Mouse (Mus musculus) thymus, postnatal 36 days (tissue): Measurements from ENCODE around the gene Gtf2a2.

Source experiments
- DNase-seq, 2 experiments: peaks; one replicate each; pipeline ENCODE4 v3.0.0; 2022; ENCODE audit warnings: mixed read lengths in 2 of 2

Gene Gtf2a2

GRCm38 (mm10) chr9:70012408-70012901 lies at the start of gene Gtf2a2:
TSS of gene Gtf2a2 (plus strand) at chr9:70012550.
- peak; percentile 95 for DNase-seq

GRCm38 (mm10) chr9:69964370-69964769 lies 48.0 kb upstream of the Gtf2a2 start:
- no peak for DNase-seq

DNA sequence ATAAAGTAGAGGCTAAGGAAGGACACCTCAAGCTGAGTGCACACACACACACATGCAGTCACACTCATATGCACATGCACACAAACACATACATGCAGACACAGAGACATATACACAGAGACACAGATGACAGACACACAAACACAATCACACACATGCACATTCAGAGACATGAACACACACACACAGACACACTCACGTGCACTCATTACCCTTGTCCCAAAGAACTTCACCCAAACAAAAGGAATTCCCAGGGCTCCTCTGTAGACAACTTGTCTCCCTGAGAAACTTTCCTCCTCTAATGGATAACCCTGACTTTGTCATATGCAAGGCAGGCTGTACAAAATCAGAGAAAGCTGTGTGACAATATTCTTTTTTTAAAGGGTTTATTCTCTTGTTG lies 26.8 kb upstream of the Gtf2a2 start:
- DNase-seq, result no peak

GRCm38 (mm10) chr9:69986063-69986462 lies 26.3 kb upstream of the Gtf2a2 start:
- no peak for DNase-seq

DNA sequence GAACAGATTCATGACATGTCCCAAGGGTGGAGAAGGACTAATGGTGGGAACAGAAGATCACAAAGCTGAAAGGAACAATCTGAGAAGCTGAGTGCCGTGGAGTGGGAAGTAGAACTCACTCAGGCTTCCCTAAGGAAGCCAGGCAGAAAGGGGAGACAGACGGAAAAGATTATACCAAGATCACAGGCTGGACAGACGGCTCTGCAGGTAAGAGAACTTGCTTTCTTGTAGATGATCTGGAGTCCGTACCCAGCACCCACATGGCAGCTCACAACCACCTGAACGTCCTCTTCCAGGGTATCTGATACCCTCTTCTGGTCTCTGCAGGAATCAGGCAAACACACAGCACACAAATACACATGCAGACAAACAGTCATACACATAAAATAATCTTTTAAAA lies 25.8 kb upstream of the Gtf2a2 start:
- DNase-seq, result no peak

DNA sequence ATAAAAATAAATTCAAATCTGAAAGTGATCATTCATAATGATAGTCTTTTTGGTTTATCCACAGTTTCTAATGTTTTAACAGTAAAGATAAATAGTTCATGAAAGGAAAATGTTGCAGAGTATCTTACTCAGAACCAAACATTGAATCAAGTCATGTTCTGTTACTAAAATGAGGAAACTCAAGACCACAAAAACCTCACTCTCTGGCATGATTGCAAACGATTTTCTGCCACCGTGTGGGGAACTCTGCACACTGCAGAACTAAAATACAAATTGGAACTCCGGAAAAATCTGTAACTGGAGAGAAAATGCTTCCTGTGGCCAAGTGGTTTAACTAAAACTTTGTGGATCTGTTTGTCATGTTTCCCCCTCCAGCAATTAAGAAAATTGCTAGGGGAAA lies 24.8 kb upstream of the Gtf2a2 start:
- peak; percentile 54 to 63 for DNase-seq

DNA sequence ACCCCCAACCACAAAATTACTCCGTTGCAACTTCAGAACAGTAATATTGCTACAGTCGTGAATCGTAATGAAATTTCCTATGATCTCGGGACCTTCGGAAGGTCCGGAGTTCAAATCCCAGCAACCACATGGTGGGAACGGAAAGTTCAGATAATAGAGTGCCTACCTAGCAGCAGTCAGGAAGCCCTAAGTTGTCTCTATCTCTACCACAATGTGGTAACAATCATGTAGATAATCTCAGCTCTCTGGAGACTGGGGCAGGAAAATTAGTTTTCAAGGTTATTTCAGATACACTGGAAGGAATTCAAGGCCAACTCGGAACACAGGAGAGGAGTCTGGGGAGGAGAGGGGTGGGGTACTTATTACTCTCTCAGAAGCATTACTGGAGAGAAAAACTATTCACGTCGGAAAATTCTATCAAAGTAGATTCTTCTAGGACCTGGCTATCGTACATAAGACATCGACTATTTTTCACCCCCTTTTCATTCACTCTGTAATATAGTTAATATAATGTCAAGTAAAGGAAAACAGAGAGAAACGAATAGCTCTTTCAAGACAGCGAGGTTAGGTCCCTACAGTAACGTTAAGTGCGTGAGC lies 23.5 kb upstream of the Gtf2a2 start:
- DNase-seq, result no peak

- peak; percentile 90 to 92 for DNase-seq
These were observed 22.8 kb upstream of the Gtf2a2 start, which contains the start of gene Bnip2 for GRCm38 (mm10) chr9:69989303-69990121. TSS of gene Bnip2 (plus strand) at chr9:69989466.

DNA sequence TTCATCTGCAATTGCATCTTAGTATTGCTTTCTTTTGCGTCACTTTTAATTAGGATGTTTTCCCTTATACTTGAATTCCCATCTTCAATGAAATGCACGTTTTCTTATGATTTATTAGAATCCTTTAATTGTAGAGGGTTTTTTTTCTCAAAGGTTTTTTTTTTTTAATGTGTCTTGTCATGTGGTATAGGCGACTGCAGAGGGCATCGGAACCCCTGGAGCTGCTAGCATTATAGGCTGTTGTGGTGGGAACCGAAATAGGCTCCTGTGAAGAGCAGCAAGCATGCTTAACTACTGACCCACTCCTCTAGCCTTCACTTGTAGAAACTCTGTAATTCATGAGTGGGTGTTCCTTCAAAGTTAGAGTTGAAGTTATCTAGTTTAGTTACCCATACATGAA lies 22.0 kb upstream of the Gtf2a2 start:
- no peak for DNase-seq

DNA sequence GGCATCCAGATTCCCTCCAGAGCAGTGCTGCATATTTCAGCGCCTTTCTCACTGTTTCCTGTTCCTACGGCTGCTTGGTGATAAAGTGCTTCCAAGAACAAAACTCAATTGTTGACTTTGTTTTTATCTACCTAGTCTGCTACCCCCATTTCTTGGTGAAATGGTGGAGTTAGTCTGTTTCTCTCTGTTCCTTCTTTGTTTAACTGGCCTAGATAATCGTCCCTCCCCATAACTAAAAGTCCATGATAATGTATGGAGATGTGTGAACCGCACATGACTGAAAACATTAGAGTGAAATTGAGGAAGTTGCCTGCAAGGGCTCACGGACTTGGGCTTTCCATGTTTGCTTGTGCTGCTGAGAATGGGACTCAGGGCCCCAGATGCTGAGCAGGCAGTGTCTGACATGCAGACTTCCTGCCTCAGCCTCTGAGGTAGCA lies 19.5 kb upstream of the Gtf2a2 start:
- DNase-seq, result no peak

DNA sequence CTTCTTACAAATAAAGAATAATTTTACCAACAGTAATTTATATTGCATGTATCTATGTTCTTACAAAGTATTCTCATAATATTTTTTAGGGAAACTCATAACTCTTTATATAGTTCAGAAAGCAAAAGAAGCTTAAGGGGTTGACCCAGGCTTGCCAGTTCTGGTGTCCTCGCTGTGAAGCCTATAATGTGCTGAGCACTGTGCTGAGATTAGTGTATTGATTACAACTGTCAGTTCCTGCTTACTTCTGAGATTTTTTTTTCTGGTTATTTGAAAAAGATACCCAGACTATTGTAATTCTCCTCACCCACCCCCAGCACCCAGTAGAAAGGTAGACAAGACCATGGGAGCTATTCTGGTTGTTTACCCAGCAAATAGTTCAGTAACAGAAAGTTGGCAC lies 18.9 kb upstream of the Gtf2a2 start:
- no peak for DNase-seq

DNA sequence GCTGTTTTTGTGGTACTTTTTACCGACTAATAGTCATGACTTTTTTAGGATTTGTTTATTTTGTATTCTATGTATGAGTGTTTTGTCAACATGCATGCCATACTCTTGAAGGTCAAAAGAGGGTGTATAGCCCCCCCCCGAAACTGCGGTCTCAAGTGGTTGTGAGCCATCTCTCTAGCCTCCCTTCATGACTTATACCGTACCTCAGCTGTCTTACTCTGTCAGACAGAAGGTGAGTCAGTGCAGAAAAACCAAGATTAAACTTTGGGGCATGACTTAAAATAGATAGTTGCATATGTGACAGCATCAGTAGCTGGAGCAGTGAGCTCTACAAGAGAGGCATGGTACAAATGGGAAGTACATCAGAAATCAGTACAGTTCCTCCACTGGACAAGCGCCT lies 17.8 kb upstream of the Gtf2a2 start:
- no peak for DNase-seq

DNA sequence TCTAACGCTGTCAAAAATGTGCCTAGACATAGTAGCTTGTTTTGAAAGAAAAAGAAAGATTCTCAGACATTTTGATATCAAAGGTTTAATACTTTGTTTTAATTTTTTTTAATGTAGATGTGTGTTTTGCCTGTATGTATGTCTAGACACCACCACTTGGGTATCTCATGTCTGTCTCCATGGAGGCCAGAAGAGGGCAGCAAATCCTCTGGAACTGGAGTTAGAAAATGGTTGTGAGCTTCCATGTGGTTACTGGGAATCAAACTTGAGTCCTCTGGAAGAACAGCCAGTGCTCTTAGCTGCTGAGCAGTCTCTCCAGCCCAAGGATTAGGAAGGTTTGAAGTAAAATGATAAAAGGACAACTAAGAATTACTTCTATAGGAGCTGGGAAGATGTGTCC lies 13.0 kb upstream of the Gtf2a2 start:
- no peak for DNase-seq

DNA sequence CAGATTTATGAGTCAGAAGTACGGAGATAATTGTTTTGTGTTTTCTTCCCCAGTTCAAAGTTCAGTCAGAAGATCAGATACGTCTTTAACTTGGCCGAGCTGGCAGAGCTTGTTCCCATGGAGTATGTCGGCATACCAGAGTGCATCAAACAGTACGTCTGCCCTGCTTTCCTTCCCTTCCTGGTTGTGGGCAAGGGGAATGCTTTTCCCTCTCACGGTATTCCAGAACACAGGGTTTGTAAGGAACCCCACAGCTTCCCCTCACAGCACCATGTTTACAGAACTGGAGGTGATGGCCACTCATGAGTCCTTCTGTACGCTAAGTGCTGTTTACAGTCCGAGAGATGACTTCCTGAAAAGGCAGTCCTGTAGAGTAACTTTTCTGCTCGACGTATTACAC lies 8.8 kb upstream of the Gtf2a2 start:
- DNase-seq, result no peak

GRCm38 (mm10) chr9:70006984-70007383 lies 5.4 kb upstream of the Gtf2a2 start:
- DNase-seq, result no peak

- DNase-seq, result no peak
These were observed 4.7 kb upstream of the Gtf2a2 start for GRCm38 (mm10) chr9:70007506-70008248.

DNA sequence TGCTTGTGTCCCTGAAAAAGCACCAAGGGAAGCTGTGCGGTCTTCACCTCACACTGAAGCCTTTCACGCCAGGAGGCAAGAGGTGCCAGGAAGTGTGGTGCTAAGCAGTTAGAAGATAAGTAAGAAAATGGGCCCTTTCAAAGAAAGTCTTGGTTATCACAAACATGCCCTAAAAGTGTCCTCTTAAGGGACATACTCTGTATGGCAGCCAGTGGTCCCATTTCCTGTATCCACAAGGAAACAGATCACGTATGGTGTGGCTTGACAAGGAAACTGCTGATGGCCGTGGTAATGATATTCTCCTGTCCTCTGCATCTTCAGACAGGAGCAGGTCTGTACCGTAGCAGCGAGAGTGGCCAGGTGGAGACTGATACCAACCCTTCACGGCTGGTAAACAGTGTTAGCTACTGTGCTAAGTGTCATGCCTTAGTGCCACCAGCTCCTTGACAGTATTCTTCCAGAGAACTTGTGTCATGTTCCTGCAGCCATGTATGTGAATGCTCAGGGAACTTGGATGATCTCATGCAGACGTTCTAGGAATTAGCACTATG lies 2.5 kb upstream of the Gtf2a2 start:
- no peak for DNase-seq

DNA sequence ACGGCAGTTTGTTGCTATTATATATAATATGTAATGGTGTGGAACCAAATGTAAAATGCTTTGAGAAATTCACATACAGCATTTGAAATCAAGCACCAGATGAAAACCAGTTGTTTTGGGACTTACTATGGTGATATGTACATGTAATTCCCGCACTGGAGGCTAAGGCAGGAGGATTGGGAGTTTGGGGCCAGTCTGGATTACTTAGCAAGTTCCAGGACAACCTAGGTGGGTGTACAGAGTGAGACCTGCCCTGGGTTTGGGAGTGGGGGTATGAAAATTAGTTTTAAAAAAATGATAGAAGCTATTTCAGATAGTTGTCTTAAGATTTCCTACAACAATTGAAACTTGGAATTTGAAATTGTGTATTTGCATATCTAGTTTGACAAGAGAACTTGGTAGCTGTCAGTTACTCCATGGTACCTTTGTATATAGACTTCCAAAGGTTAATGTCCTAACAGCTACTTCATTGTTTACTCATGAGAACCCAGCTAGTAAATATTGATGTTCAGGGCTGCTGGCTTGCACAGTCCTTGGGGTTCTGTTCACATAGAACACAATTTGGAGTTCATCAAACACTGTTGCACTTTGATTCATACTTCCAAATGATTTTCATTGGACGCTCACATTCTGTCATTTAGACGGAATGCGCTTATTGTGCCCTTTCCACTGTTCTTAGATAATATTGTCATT lies 1.4 kb upstream of the Gtf2a2 start:
- no peak for DNase-seq

DNA sequence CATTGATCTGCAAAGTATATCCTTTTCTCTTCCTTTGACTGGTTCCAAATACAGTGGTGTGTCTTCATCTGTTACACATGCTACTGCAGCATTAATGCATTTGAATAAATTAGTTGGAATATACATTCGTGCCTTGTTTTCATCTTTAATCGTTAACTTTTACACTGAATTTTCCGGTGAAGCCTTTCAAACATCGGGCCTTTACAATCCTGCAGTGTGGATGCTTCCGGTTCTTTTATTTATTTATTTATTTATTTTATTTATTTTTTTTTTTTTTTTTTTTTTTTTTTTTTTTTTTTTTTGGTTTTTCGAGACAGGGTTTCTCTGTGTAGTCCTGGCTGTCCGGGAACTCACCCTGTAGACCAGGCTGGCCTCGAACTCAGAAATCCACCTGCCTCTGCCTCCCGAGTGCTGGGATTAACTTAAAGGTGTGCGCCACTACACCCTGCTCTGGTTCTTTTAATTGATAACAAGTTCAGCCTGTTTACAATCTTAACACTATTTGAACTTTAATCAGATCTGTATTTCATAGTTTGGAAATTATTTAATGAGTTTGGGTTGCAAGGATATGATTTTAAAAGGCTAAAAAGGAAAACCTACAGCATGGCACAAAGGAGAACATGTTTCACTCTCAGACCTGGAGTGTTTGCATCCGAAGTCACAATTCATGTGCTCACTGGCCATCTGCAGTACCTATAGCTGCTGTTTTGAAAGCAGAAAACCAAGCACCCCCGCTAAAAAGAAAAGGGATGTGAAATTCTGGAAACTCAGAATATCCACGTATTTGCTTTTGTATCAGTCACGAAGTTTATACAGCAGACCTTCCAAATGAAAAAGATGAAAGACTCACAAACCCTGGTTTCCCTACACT lies 578 bp upstream of the Gtf2a2 start:
- DNase-seq, result no peak

GRCm38 (mm10) chr9:70015632-70016031 lies 3.3 kb downstream of the Gtf2a2 start:
- DNase-seq, result no peak

- DNase-seq, result no peak
These were observed 6.5 kb downstream of the Gtf2a2 start for GRCm38 (mm10) chr9:70018879-70019278.

DNA sequence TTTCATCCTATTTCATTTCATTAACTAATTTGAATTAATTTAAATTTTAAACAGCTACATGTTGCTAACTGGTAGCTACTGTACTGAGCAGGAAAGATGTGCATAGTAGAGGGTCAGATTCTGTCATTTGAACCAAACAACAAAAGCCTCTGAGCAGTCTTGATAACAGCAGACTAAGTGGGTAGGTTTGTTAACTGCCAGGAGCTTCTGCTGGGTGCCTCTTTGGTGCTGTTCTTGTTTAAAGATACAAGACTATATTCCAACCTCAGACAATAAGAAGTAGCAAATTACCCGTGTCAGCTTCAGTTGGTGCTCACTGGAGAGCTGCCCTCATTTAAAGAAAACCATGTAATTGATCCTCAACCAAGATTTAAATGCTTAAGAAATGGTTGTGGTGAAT lies 9.3 kb downstream of the Gtf2a2 start:
- DNase-seq, result no peak
